Mouse (Mus musculus): ENCODE data around the gene Ncbp2.

Gene Ncbp2

GRCm38 (mm10) chr16:32010330-32010729 is 62.0 kb downstream of the Ncbp2 start:
- no peak for DNase-seq (ENCODE audit: low spot score)
